Mouse (Mus musculus): ENCODE data around the gene Hspbap1. TPM values are rescaled to one million over a fixed set of nuclear protein-coding genes. Genes with fewer than 3 reads are reported as not detected.

Hspbap1 gene
- polyA plus RNA-seq (2014; fragmentation: Illumina TruSeq; extraction: RNeasy Lipid Tissue Mini Kit (QIAGEN cat#74804); ENCODE audit: low read depth, low replicate concordance) = 5.8 TPM

DNA sequence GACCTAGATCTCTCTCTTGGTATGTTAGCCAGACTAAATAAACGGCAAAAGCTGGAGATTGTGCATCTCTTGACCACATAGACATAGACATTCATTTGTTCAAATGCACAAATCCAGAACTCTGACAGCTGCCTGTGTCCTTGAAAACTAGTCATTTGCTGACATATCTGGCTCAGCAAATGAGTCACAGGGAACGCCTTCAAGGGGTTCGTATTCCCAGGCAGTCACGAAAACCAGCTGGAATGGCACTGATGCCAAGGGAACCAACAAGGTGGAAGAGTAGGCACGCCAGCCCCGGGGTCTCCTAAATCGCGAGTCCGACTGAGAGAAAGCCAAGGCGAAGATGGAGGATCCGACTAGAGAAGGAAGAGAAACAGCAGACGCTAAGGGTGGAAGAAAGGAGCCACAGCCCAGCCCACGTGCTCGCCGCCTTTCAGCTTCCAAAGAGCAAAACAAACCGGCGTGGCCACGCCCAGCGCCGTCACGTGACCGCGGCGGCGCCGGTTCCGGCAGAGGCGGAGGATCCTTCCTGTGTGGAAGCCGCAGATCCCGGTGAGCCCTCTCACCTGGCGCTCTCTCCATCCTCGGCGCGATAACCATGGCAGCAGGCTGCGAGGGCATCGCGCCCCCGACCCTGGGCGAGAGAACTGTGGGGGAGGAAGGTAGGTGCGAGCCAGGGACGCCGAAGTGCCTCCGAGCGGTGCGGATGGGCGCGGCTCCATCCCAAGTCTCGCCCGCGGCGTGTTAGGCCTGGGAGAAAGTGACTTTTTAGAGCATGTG, at the start of gene Hspbap1:
Gene Hspbap1, plus strand, starts transcription at position 498 of the 780 bp plus-strand sequence.

DNA sequence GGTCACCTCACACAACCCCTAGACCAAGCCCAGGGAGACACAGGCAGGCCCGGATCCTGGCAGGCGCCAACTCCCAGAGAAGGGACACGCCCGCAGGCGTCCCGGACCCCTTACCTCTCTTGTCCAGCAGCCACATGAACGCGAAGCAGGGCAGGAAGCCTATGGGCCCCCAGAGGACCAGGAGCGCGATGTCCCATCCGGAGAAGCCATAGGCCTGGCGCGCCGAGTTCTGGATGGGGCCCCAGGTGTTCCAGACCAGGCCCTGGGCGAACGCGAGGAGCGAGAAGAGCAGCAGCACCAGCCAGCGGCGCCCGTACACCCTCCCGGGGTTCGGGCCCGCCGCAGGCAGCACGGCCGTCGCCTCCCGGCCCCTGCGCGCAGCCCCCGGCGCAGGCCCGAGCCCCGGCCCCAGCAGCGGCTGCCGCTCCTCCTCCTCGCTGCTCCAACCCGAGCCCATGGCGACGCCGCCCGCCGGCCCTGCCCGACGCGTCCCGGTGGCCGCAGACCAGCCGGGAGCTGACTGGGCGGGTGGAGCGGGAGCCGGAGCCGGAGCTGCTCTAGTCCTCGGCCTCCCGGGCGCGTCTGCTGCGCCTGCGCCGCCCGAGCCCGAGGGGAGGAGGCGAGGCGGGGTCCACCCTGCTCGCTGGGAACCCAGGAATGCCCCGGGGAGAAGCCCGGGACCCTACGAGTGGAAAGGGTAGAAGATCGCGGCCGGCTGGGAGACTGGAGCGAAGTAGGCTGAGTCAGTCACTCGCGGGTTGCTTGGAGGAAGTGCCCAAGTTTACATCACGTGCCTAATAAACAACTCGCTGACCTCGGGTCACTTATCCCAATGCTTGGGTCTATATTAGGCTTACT, 1.2 kb upstream of the Hspbap1 start, which contains the start of gene Dirc2:
Gene Dirc2, minus strand, starts transcription at position 572 of the 858 bp plus-strand sequence.

GRCm38 (mm10) chr16:35871048-35871851, 101.1 kb downstream of the Hspbap1 start, which contains the start of gene Parp14:
TSS of gene Parp14 (minus strand) at chr16:35871544.

Other genes starting within 250 kb of the Hspbap1 start
- not detected for gene Sema5b, start 229.2 kb upstream of the Hspbap1 start, polyA plus RNA-seq (2014; fragmentation: Illumina TruSeq; extraction: RNeasy Lipid Tissue Mini Kit (QIAGEN cat#74804); ENCODE audit: low read depth, low replicate concordance)
- 20.4 TPM for gene Dirc2, start 1.0 kb upstream of the Hspbap1 start, polyA plus RNA-seq (2014; fragmentation: Illumina TruSeq; extraction: RNeasy Lipid Tissue Mini Kit (QIAGEN cat#74804); ENCODE audit: low read depth, low replicate concordance)
- gene Parp14, start 101.2 kb downstream of the Hspbap1 start, polyA plus RNA-seq (2014; fragmentation: Illumina TruSeq; extraction: RNeasy Lipid Tissue Mini Kit (QIAGEN cat#74804); ENCODE audit: low read depth, low replicate concordance) = 11.1 TPM
- 22.2 TPM for gene Parp9, start 168.1 kb downstream of the Hspbap1 start, polyA plus RNA-seq (2014; fragmentation: Illumina TruSeq; extraction: RNeasy Lipid Tissue Mini Kit (QIAGEN cat#74804); ENCODE audit: low read depth, low replicate concordance)
- 10.8 TPM for gene Dtx3l, start 168.8 kb downstream of the Hspbap1 start, polyA plus RNA-seq (2014; fragmentation: Illumina TruSeq; extraction: RNeasy Lipid Tissue Mini Kit (QIAGEN cat#74804); ENCODE audit: low read depth, low replicate concordance)
- gene Kpna1, start 208.4 kb downstream of the Hspbap1 start, polyA plus RNA-seq (2014; fragmentation: Illumina TruSeq; extraction: RNeasy Lipid Tissue Mini Kit (QIAGEN cat#74804); ENCODE audit: low read depth, low replicate concordance) = 72.4 TPM

Data from kidney, adult 10 weeks (tissue).